Mouse (Mus musculus) embryonic fibroblast, embryonic 13.5 days (primary cell): ENCODE data around the gene Nfrkb. TPM values are rescaled to one million over a fixed set of nuclear protein-coding genes. Genes with fewer than 3 reads are reported as not detected.

Experiments used
- H3K27ac ChIP-seq: 2 replicates; pipeline ENCODE4 v1.5.1; 2012; ENCODE audit warnings: low read length, control low read depth, inconsistent platforms; ENCODE audit not compliant: insufficient read depth
- H3K4me1 ChIP-seq: 2 replicates; pipeline ENCODE4 v1.6.1; 2011; ENCODE audit warnings: low read length; ENCODE audit not compliant: control insufficient read depth, insufficient read depth
- H3K4me3 ChIP-seq: 2 replicates; pipeline ENCODE4 v1.5.1; 2011; ENCODE audit warnings: mild to moderate bottlenecking, control low read depth, low read length; ENCODE audit not compliant: insufficient read depth
- CTCF ChIP-seq: IDR thresholded peaks from 2 replicates; pipeline ENCODE4 v1.5.1; 2011; ENCODE audit warnings: mild to moderate bottlenecking, control low read depth, low read length, moderate library complexity, borderline replicate concordance; ENCODE audit not compliant: insufficient read depth
- POLR2A ChIP-seq: IDR thresholded peaks from 2 replicates; pipeline ENCODE4 v1.6.1; 2011; ENCODE audit warnings: low read depth, mild to moderate bottlenecking, control low read depth, low read length, moderate library complexity
- polyA plus RNA-seq: library from polyadenylated mRNA; stranded (reverse); fragments of >200 nt; gene quantifications from 2 replicates; pipeline ENCODE4 v1.2.4, GENCODE M21; 2011; ENCODE audit warnings: low read depth; ENCODE audit not compliant: missing spikeins, insufficient read length

The Nfrkb gene
- polyA plus RNA-seq, 1 experiment: 14.0 TPM

DNA sequence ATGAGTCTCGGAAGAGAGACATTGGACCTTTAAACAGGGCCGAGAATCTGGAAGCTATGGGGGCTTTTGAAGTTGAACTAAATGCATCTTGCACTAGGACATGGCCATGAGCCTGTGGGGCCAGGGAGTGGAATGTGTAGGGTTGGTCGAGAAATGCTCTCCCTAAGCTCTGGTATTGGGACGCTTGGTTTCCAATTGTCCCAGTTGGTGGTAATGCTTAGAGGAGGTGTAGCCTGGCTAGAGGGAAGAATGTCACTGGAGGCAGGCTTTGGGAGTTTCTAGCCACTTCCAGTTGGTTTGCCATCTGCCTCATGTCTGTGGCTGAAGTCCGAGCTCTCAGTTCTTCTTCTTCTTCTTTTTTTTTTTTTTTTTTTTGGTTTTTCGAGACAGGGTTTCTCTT is 53.3 kb downstream of the Nfrkb start:
- TF ChIP-seq POLR2A: no peak
- TF ChIP-seq CTCF: no peak
- no peaks in the 10 kb centered on the region for H3K4me1 ChIP-seq
- H3K27ac ChIP-seq: no peak overlapping the region
- no peak overlapping the region for H3K4me3 ChIP-seq

GRCm38 (mm10) chr9:31440366-31440765 is 54.4 kb downstream of the Nfrkb start:
- Histone ChIP-seq H3K4me1 (no peaks in the 10 kb centered on the region), H3K4me3 (no peak overlapping the region), H3K27ac (no peak overlapping the region)
- TF ChIP-seq CTCF (no peak), POLR2A (no peak)

DNA sequence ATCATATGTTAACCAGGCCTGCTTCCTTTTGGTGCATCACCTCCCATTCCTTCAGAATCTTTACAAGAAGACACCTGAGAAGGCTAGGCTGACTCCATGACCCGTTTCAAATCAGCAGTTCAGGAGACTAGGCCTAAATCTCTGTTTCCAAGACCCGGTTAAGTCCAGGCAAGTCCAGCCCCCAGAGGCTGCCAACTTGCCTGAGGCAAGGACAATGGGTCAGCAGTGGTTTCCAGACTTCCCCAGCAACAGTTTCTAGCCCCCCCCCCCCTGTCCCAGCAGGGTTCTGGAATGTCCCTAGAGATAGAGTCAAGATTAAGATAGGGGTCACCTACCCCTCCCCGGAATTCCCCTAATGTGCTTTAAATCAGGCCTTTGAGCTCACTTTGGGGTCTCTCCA is 55.5 kb downstream of the Nfrkb start:
- Histone ChIP-seq H3K4me3 (no peak overlapping the region), H3K4me1 (no peaks in the 10 kb centered on the region), H3K27ac (no peak overlapping the region)
- no peak for TF ChIP-seq CTCF

GRCm38 (mm10) chr9:31444236-31444635 is 58.2 kb downstream of the Nfrkb start:
- no peaks in the 10 kb centered on the region for H3K4me1 ChIP-seq
- no peak overlapping the region for H3K4me3 ChIP-seq
- TF ChIP-seq POLR2A (no peak), CTCF (no peak)
- H3K27ac ChIP-seq: no peak overlapping the region

GRCm38 (mm10) chr9:31449145-31449772 is 63.3 kb downstream of the Nfrkb start:
- H3K4me1 ChIP-seq: no peaks in the 10 kb centered on the region
- TF ChIP-seq CTCF (no peak), POLR2A (no peak)
- H3K4me3 ChIP-seq: no peak overlapping the region
- no peak overlapping the region for H3K27ac ChIP-seq

DNA sequence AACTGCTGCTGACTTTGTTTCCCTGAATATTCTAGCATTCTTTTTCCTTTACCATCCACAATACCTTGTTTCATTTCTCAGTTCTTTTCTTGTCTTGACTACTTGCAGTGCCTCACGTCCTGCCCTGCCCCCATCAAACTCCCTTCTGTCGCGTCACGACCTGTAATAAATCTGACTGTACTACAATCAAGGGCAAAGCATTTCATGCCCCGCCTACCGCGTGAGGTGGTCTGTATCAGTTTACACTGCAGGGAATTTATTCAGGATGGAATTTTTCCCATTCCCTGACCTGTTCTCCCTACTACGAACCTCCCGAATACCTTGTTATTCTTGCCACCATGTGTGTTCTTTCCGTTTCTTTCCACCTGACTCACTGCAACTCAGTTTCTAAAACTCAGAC is 66.2 kb downstream of the Nfrkb start:
- H3K4me3 ChIP-seq: no peak overlapping the region
- TF ChIP-seq CTCF (no peak), POLR2A (no peak)
- H3K27ac ChIP-seq: no peak overlapping the region
- no peaks in the 10 kb centered on the region for H3K4me1 ChIP-seq

DNA sequence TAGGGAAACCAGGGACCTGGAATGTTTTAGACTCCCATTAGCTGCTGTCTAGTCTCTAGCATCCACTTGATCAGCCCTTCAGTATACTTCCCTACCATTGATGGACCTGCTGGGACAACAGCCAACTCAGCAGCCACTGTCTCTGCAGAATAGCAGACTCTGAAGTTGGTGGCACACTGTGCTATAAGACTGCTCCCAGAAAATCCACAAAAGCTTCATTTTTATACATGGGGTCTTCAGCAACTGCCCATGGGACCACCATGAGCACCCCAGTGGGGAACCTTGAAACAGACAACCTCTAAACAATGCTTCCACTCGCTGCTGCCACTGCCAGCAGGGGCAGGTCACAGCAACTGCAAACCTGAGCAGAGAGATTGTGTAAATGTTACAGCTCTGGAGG is 68.4 kb downstream of the Nfrkb start:
- no peak for TF ChIP-seq CTCF
- no peak for TF ChIP-seq POLR2A
- Histone ChIP-seq H3K4me1 (no peaks in the 10 kb centered on the region), H3K4me3 (no peak overlapping the region), H3K27ac (no peak overlapping the region)

GRCm38 (mm10) chr9:31463190-31463589 is 77.2 kb downstream of the Nfrkb start:
- no peak overlapping the region for H3K27ac ChIP-seq
- H3K4me3 ChIP-seq: no peak overlapping the region
- TF ChIP-seq POLR2A (no peak), CTCF (no peak)
- no peaks in the 10 kb centered on the region for H3K4me1 ChIP-seq

GRCm38 (mm10) chr9:31463692-31464474 is 77.9 kb downstream of the Nfrkb start, which contains the start of gene Tmem45b:
Tmem45b (minus strand) TSS chr9:31464462.
- TF ChIP-seq POLR2A (no peak), CTCF (no peak)
- H3K27ac ChIP-seq: no peak within 1 kb of the TSS
- no peak within 1 kb of the TSS for H3K4me3 ChIP-seq
- H3K4me1 ChIP-seq: no peaks in the 10 kb centered on the region

Other genes starting within 250 kb of the Nfrkb start
- 289 and 305 TPM in 2 replicates for gene Aplp2, start 174.4 kb upstream of the Nfrkb start, polyA plus RNA-seq
- 6.4 and 8.2 TPM in 2 replicates for gene Prdm10, start 105.7 kb upstream of the Nfrkb start, polyA plus RNA-seq
- not detected in 2 replicates for gene Tmem45b, start 78.3 kb downstream of the Nfrkb start, polyA plus RNA-seq